Mouse (Mus musculus) forebrain, embryonic 13.5 days (tissue): ENCODE measurements around the gene Zfp974. TPM values are rescaled to one million over a fixed set of nuclear protein-coding genes. Genes with fewer than 3 reads are reported as not detected.
"Not testable (repeated sequence)": the region's sequence is repeated elsewhere in the genome, so short reads cannot be mapped to it uniquely, and the experiment has no call there.

Experiments
- ATAC-seq: fragments of 200-750 bp; cut with Nextera tagmentation; 2 replicates; pipeline ENCODE4 v1.8.0; 2017
- H3K27ac ChIP-seq: fragments of 300-500 bp; sonication (generic); 2 replicates; pipeline ENCODE4 v1.5.1; 2015; ENCODE audit warnings: inconsistent platforms, mild to moderate bottlenecking, moderate library complexity
- H3K27me3 ChIP-seq: fragments of 300-500 bp; sonication (generic); 2 replicates; pipeline ENCODE4 v1.6.1; 2015; ENCODE audit warnings: mild to moderate bottlenecking, inconsistent platforms
- H3K36me3 ChIP-seq: fragments of 300-500 bp; sonication (generic); 2 replicates; pipeline ENCODE4 v1.6.1; 2015; ENCODE audit warnings: mild to moderate bottlenecking, inconsistent platforms; ENCODE audit not compliant: poor library complexity, severe bottlenecking
- H3K4me1 ChIP-seq: fragments of 300-500 bp; sonication (generic); 2 replicates; pipeline ENCODE4 v1.6.1; 2015; ENCODE audit warnings: inconsistent platforms
- H3K4me2 ChIP-seq: fragments of 300-500 bp; sonication (generic); 2 replicates; pipeline ENCODE4 v1.6.1; 2015; ENCODE audit warnings: inconsistent platforms, mild to moderate bottlenecking, moderate library complexity
- H3K4me3 ChIP-seq: fragments of 300-500 bp; sonication (generic); 2 replicates; pipeline ENCODE4 v1.5.1; 2015; ENCODE audit warnings: mild to moderate bottlenecking, inconsistent platforms
- H3K9ac ChIP-seq: fragments of 300-500 bp; sonication (generic); 2 replicates; pipeline ENCODE4 v1.6.1; 2015; ENCODE audit warnings: mild to moderate bottlenecking, inconsistent platforms
- H3K9me3 ChIP-seq: fragments of 300-500 bp; sonication (generic); replicated peaks from 2 replicates; pipeline ENCODE4 v1.6.1; 2016; ENCODE audit warnings: inconsistent platforms
- WGBS: fragments of 180-500 bp; shearing (Covaris S2); methylation state at CpG from one replicate; pipeline ENCODE4 v1.1.7; 2015; 5-methylcytosine and 5-hydroxymethylcytosine counted together
- polyA plus RNA-seq: library from polyadenylated mRNA; unstranded; fragments of >200 nt; fragmentation: Nextera tagmentation; extraction: Ambion mirVana; gene quantifications from 2 replicates; pipeline ENCODE4 v1.2.1, GENCODE M21; 2015

The Zfp974 gene
- polyA plus RNA-seq = 14.9 and 17.2 TPM in 2 replicates

DNA sequence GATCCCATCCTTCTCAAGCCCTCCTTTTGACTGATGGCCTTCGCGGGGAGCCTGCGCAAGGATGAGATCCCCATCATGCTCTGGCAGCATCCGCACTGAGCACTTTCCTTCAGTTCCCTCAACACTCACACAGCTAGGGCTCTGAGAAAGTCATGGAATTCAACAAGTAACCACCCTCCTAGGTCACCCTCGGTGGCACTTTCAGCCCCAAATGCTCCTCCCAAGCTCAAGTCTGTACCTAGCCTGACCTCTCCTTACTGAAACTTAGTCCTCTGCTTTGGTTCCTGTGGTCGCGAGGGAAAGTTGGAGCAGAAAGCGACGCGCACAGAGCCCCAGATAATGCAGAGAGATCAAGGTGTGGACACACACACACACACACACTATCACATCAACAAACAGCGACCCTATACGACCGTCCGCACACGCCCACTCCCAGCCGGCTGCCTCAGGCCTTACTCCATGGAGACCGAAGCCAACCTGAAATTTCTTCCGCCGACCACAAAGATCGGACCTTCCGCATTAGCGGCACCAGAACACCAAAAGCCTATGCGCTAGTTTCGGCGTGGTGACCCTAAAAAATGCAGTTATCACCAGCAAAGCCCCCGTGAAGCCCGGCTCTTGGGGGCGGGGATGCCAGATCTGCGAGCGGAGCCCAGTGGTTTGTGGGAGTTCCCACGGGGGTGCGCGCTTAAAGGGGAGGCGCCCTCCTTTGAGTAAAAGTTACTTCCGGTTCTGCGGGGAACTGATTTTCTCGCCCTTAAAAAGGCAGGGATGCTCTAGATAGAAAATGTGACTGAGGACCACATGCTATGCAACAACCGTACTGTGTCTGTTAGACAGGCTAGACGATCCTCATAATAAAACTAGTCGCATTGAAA lies at the start of gene Zfp974:
TSS of gene Zfp974 (minus strand) at position 643 of the 878 bp plus-strand sequence.
- Histone ChIP-seq H3K4me2 (peak within 1 kb of the TSS; percentile 93), H3K27ac (peak within 1 kb of the TSS; percentile 31; the same call in 1 of the 2 replicates), H3K27me3 (no peaks in the 10 kb centered on the region), H3K4me1 (peaks cover 10% of the 10 kb centered on the region), H3K4me3 (peak within 1 kb of the TSS; percentile 74), H3K9me3 (no peaks in the 10 kb centered on the region), H3K36me3 (peaks cover 16% of the 10 kb centered on the region), H3K9ac (peak within 1 kb of the TSS; percentile 78)
- 4% methylated on average over 40 of the region's 40 CpGs for WGBS
- ATAC-seq = peak; percentile 91

- not testable (repeated sequence) for H3K4me1 ChIP-seq, H3K4me3 ChIP-seq, H3K9me3 ChIP-seq, H3K36me3 ChIP-seq, H3K9ac ChIP-seq, H3K4me2 ChIP-seq, H3K27ac ChIP-seq, H3K27me3 ChIP-seq, ATAC-seq
- WGBS = 90% methylated on average over 13 of the region's 13 CpGs
Measured at GRCm38 (mm10) chr7:27949451-27949850, 20.2 kb upstream of the Zfp974 start.

DNA sequence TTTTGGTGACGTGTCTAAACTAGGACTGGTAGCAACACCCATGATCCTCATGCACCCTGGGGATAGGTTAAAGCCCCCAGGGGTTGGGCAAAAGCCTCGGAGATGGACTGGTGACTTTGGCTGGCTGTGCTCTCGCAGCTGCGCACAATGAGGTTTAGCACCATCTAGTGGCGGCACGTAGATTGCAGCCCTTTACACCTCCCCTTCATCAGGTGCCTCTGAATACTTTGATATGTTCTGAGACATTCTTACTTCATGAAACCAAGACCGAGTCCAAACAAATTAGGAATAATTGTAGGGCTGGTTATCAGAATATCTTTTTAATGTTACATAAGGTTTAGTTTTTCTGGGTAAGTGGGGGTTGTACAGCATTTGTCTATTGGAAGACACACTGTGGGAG lies 12.6 kb upstream of the Zfp974 start:
- not testable (repeated sequence) for H3K36me3 ChIP-seq, H3K4me1 ChIP-seq, H3K9me3 ChIP-seq, ATAC-seq, H3K4me2 ChIP-seq, H3K4me3 ChIP-seq, H3K27me3 ChIP-seq, H3K27ac ChIP-seq, H3K9ac ChIP-seq
- 30% methylated on average over 6 of the region's 7 CpGs for WGBS

- H3K27ac ChIP-seq, H3K4me1 ChIP-seq, ATAC-seq, H3K27me3 ChIP-seq, H3K9ac ChIP-seq, H3K9me3 ChIP-seq, H3K36me3 ChIP-seq, H3K4me3 ChIP-seq: not testable (repeated sequence)
- WGBS = 6% methylated on average over 1 of the region's 9 CpGs
- peak overlapping the region; percentile 41 for H3K4me2 ChIP-seq
Measured at GRCm38 (mm10) chr7:27933800-27934158, 4.5 kb upstream of the Zfp974 start.

GRCm38 (mm10) chr7:27933050-27933799 lies 4.0 kb upstream of the Zfp974 start:
- no peak overlapping the region for H3K4me3 ChIP-seq
- no peaks in the 10 kb centered on the region for H3K9me3 ChIP-seq
- ATAC-seq = no peak
- H3K4me1 ChIP-seq = peaks cover 6% of the 10 kb centered on the region
- H3K36me3 ChIP-seq = no peaks in the 10 kb centered on the region
- H3K27me3 ChIP-seq = no peaks in the 10 kb centered on the region
- peak overlapping the region; percentile 41 for H3K4me2 ChIP-seq
- no peak overlapping the region for H3K27ac ChIP-seq
- H3K9ac ChIP-seq = peak overlapping the region; percentile 39; the same call in 1 of the 2 replicates
- 21% methylated on average over 7 of the region's 7 CpGs for WGBS

DNA sequence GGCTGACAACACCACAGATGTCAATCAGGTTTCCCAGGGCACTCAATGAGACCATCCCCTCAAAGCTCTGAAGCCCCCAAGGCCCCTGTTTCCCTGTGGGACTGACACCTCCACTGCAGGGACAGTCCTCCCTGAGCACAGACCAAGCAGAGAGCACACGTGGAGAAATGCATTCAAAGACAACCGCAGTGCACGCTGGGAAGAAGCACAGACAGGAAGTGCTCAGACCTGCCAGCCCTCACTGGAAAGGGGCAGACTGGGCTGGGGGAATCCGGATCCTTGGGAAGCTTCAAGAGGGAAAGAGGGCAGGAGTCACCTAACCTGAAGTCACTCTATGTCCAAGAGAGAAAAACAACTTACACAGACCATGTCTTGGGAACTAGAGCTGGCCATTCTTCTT lies 2.2 kb downstream of the Zfp974 start:
- H3K27me3 ChIP-seq, H3K9ac ChIP-seq, H3K9me3 ChIP-seq, H3K4me1 ChIP-seq, ATAC-seq, H3K27ac ChIP-seq, H3K4me2 ChIP-seq, H3K4me3 ChIP-seq: not testable (repeated sequence)
- peaks cover 28% of the 10 kb centered on the region for H3K36me3 ChIP-seq
- WGBS = 36% methylated on average over 4 of the region's 4 CpGs

DNA sequence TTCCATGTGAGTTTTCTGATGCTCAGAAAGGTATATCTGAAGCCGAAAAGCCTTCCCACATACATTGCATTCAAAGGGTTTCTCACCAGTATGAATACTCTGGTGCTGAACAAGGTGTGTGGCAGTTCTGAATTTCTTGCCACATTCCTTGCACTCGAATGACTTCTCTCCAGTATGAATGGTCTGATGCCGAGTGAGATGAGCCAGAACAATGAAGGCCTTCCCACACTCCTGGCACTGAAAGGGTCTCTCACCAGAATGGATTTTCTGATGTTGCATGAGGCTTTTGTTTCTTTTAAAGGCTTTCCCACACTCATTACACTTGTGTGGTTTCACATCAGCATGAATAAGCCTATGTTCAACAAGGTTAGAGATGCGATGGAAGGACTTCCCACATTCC lies 18.3 kb downstream of the Zfp974 start:
- not testable (repeated sequence) for H3K9ac ChIP-seq, H3K4me3 ChIP-seq, H3K9me3 ChIP-seq, H3K27ac ChIP-seq, H3K27me3 ChIP-seq, ATAC-seq, H3K4me1 ChIP-seq, H3K4me2 ChIP-seq
- WGBS = 63% methylated on average over 4 of the region's 4 CpGs
- H3K36me3 ChIP-seq = peaks cover 45% of the 10 kb centered on the region

DNA sequence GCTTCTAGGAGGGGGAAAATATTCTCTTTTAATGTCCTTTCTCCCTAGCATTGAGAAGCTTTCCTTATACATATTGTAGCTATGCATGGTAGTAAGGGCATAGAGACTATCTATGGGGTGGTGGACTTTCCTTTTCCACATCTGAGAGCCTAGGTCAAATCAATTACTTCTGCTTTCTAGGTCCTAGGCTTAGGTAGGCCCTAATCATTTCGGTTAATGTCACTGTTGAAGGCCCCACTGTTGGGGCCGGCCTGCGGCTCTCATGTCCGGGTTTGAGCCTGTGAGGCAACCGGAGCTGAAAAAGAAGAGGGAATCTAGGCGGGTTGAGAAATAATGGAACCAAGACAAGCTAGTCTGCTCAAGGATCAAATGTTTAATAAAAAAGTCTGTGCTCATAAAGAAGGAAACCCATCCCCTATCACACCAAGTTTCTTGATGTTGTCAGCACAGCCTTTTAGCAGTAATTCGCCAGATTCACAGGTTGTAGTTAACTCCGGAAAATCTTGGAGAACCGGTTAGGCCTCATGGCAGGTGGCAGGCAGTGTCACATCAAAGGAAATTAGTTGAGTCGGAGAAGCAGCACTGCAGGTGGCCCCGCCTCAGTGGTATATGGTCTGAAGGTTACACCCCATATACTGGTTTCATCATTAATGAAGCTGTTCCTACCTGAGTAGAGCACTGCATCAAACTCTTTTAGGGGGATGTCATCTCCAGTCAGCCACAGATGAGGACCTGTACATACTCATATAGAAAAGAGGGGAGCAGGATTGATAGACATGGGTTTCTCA lies 24.0 kb downstream of the Zfp974 start:
- no peak overlapping the region for H3K27ac ChIP-seq
- H3K36me3 ChIP-seq = peaks cover 9% of the 10 kb centered on the region
- no peak overlapping the region for H3K9ac ChIP-seq
- no peak for ATAC-seq
- no peak overlapping the region for H3K4me2 ChIP-seq
- H3K4me3 ChIP-seq = no peak overlapping the region
- no peaks in the 10 kb centered on the region for H3K4me1 ChIP-seq
- peaks cover 3% of the 10 kb centered on the region for H3K9me3 ChIP-seq
- 76% methylated on average over 11 of the region's 11 CpGs for WGBS
- no peaks in the 10 kb centered on the region for H3K27me3 ChIP-seq

GRCm38 (mm10) chr7:27900601-27901000 lies 28.7 kb downstream of the Zfp974 start:
- Histone ChIP-seq H3K36me3 (no peaks in the 10 kb centered on the region), H3K9ac (no peak overlapping the region), H3K4me1 (no peaks in the 10 kb centered on the region), H3K4me2 (no peak overlapping the region), H3K27me3 (no peaks in the 10 kb centered on the region), H3K4me3 (no peak overlapping the region), H3K9me3 (peaks cover 3% of the 10 kb centered on the region), H3K27ac (no peak overlapping the region)
- ATAC-seq = no peak
- WGBS = 92% methylated on average over 4 of the region's 4 CpGs

- no peak for ATAC-seq
- H3K27ac ChIP-seq = no peak overlapping the region
- H3K4me2 ChIP-seq = no peak overlapping the region
- H3K9me3 ChIP-seq = no peaks in the 10 kb centered on the region
- H3K4me1 ChIP-seq = no peaks in the 10 kb centered on the region
- no peak overlapping the region for H3K4me3 ChIP-seq
- H3K36me3 ChIP-seq = peaks cover 58% of the 10 kb centered on the region
- H3K9ac ChIP-seq = no peak overlapping the region
- 97% methylated on average over 4 of the region's 4 CpGs for WGBS
- no peaks in the 10 kb centered on the region for H3K27me3 ChIP-seq
Measured at GRCm38 (mm10) chr7:27881721-27882120, 47.5 kb downstream of the Zfp974 start.

DNA sequence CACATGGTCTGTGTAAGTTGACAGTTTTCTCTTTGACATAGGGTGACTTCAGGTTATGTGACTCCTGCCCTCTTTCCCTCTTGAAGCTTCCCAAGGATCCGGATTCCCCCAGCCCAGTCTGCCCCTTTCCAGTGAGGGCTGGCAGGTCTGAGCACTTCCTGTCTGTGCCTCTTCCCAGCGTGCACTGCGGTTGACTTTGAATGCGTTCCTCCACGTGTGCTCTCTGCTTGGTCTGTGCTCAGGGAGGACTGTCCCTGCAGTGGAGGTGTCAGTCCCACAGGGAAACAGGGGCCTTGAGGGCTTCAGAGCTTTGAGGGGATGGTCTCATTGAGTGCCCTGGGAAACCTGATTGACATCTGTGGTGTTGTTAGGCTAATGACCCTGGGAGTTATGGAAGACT lies 66.7 kb downstream of the Zfp974 start:
- not testable (repeated sequence) for H3K9ac ChIP-seq

More for the DNA sequence above, 66.7 kb downstream of the Zfp974 start:
- H3K4me3 ChIP-seq, H3K4me2 ChIP-seq, H3K27me3 ChIP-seq, ATAC-seq, H3K9me3 ChIP-seq, H3K27ac ChIP-seq: not testable (repeated sequence)
- Histone ChIP-seq H3K4me1 (peaks cover 16% of the 10 kb centered on the region), H3K36me3 (peaks cover 24% of the 10 kb centered on the region)
- WGBS = 86% methylated on average over 5 of the region's 5 CpGs
